Mouse (Mus musculus) left cerebral cortex, postnatal 4 days (tissue): ENCODE measurements around the gene Mgea5. TPM values are rescaled to one million over a fixed set of nuclear protein-coding genes. Genes with fewer than 3 reads are reported as not detected.
"Not testable (repeated sequence)": the region's sequence is repeated elsewhere in the genome, so short reads cannot be mapped to it uniquely, and the experiment has no call there.

ENCODE experiments used
- DNase-seq: peaks from one replicate; pipeline ENCODE4 v3.0.0-alpha.2; 2022
- intact Hi-C: fragments of 180-260 bp; cut with DNase I; formaldehyde crosslinking; loops from one replicate; pipeline ENCODE4 v1.15.1; 2025
- total RNA-seq, 2 experiments: library from RNA; stranded (reverse); gene quantifications; 2 replicates each; pipeline ENCODE4 v1.2.3; 2021

The Mgea5 gene
- 100 to 1,000 TPM; 207 to 210 TPM for total RNA-seq

GRCm38 (mm10) chr19:45783181-45783932 lies at the start of gene Mgea5:
TSS of gene Mgea5 (minus strand) at chr19:45783837.
- intact Hi-C loops = no loop called here
- peak; percentile 99 for DNase-seq

GRCm38 (mm10) chr19:45830679-45831078 lies 47.0 kb upstream of the Mgea5 start:
- no peak for DNase-seq
- intact Hi-C loops = no loop called here

GRCm38 (mm10) chr19:45827736-45828135 lies 44.1 kb upstream of the Mgea5 start:
- intact Hi-C loops = no loop called here
- DNase-seq = no peak

- intact Hi-C loops = no loop called here
- no peak for DNase-seq
These were observed 43.5 kb upstream of the Mgea5 start for GRCm38 (mm10) chr19:45827125-45827524.

- DNase-seq = no peak
- intact Hi-C loops = no loop called here
These were observed 42.5 kb upstream of the Mgea5 start for GRCm38 (mm10) chr19:45826146-45826545.

GRCm38 (mm10) chr19:45821832-45822231 lies 38.2 kb upstream of the Mgea5 start:
- DNase-seq = peak; percentile 76

GRCm38 (mm10) chr19:45817816-45818490 lies 34.3 kb upstream of the Mgea5 start:
- intact Hi-C loops = no loop called here
- no peak for DNase-seq

More at GRCm38 (mm10) chr19:45821832-45822231, 38.2 kb upstream of the Mgea5 start:
- intact Hi-C loops = no loop called here

GRCm38 (mm10) chr19:45816727-45817126 lies 33.1 kb upstream of the Mgea5 start:
- no peak for DNase-seq
- intact Hi-C loops = no loop called here

GRCm38 (mm10) chr19:45815831-45816405 lies 32.3 kb upstream of the Mgea5 start, which contains the start of gene Kcnip2:
TSS of gene Kcnip2 (minus strand) at chr19:45816061.
- intact Hi-C loops = no loop called here

GRCm38 (mm10) chr19:45815170-45815569 lies 31.5 kb upstream of the Mgea5 start:
- intact Hi-C loops = no loop called here
- no peak for DNase-seq

More at GRCm38 (mm10) chr19:45815831-45816405, 32.3 kb upstream of the Mgea5 start, which contains the start of gene Kcnip2:
- DNase-seq = peak; percentile 54

- DNase-seq = no peak
- intact Hi-C loops = loop anchor here (5.0 kb wide), 2 partner anchors 138 to 198 kb away; no protein-coding TSS in a partner anchor
These were observed 30.2 kb upstream of the Mgea5 start for GRCm38 (mm10) chr19:45813801-45814200.

GRCm38 (mm10) chr19:45813263-45813662 lies 29.6 kb upstream of the Mgea5 start:
- DNase-seq = peak; percentile 94
- intact Hi-C loops = loop anchor here (5.0 kb wide), 2 partner anchors 139 to 199 kb away; no protein-coding TSS in a partner anchor

GRCm38 (mm10) chr19:45812673-45813252 lies 29.1 kb upstream of the Mgea5 start:
- no peak for DNase-seq
- intact Hi-C loops = loop anchor here (5.0 kb wide), 2 partner anchors 140 to 200 kb away; no protein-coding TSS in a partner anchor

- intact Hi-C loops = loop anchor here (5.0 kb wide), 2 partner anchors 140 to 200 kb away; no protein-coding TSS in a partner anchor
These were observed 28.5 kb upstream of the Mgea5 start for GRCm38 (mm10) chr19:45812115-45812514.

GRCm38 (mm10) chr19:45811028-45811674 lies 27.5 kb upstream of the Mgea5 start:
- DNase-seq = no peak
- intact Hi-C loops = loop anchor here (5.0 kb wide), 2 partner anchors 141 to 201 kb away; no protein-coding TSS in a partner anchor

More at GRCm38 (mm10) chr19:45812115-45812514, 28.5 kb upstream of the Mgea5 start:
- peak; percentile 51 for DNase-seq

GRCm38 (mm10) chr19:45807732-45808131 lies 24.1 kb upstream of the Mgea5 start:
- DNase-seq = no peak
- intact Hi-C loops = no loop called here

GRCm38 (mm10) chr19:45805817-45806216 lies 22.2 kb upstream of the Mgea5 start:
- intact Hi-C loops, DNase-seq: not testable (repeated sequence)

- DNase-seq = no peak
- intact Hi-C loops = no loop called here
These were observed 21.1 kb upstream of the Mgea5 start for GRCm38 (mm10) chr19:45804593-45805368.

- intact Hi-C loops = no loop called here
- no peak for DNase-seq
These were observed 19.8 kb upstream of the Mgea5 start for GRCm38 (mm10) chr19:45803408-45803807.
